Mouse (Mus musculus) heart, postnatal 0 days (tissue): ENCODE measurements around the gene Mbd6.

Experiments
- CTCF ChIP-seq: IDR thresholded peaks from 2 replicates; pipeline ENCODE4 v1.5.1; 2016; ENCODE audit warnings: antibody characterized with exemption, control low read depth, low read depth
- EP300 ChIP-seq: IDR thresholded peaks from 2 replicates; pipeline ENCODE4 v1.6.1; 2016; ENCODE audit warnings: antibody characterized with exemption, low read depth

DNA sequence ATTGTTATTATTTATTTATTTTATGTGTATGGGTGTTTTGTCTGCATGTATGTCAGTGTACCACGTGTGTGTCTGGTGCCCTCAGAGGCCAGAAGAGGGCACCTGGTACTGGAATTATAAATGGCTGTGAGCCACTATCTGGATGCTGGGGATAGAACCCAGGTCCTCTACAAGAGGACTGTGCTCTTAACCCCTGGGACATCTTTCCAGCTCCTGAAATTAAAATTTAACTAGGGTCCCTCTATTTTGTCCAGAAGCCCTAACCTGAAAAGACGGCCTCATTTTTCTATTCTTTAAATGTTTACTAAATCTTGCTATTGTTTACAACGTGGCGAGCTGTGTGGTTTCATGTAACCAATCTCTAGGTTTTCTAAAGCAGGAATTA is 23.1 kb downstream of the Mbd6 start:
- TF ChIP-seq CTCF, result peak; percentile 28; the same call in 1 of the 2 replicates
- TF ChIP-seq EP300, result no peak
